Mouse (Mus musculus) layer of hippocampus, adult 9-10 months (tissue): ENCODE results near the gene Il1rl2.

ENCODE experiments used
- DNase-seq: peaks from one replicate; pipeline ENCODE4 v3.0.0; 2022; ENCODE audit warnings: low spot score

Gene Il1rl2

DNA sequence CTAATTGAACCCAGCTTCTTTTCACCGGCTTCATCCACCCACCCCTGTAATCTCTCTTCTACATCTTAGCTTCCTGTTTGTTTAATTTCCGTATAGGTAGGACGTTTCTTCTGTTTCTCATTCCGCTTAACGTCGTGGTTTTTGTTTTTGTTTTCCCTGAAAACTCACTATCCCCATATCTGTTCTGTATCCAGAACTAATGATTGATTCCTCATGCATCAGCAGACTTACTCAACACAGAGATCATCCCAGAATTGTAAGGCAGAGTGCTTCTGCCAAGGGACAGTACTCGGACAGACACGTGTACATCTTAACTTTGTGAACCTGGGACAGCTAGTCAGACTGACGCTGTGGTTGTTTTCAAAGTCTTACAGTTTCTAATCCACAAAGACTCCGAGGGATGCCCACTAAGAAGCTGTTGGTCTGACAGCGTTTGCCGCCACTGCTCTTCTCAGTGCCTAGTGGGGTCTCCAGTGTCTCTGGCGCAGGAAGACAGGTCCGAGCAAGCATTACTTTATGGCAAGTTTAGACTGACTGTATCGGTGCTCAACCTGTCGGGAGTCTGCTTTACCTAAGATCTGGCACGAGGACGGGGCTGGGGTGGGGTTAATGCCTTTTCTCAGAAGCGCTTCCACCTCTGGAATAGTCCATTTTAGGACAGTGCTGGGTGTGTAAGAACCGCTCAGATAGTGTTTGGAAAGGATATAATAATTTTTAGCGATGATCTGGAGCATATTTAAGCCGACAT lies 719 bp downstream of the Il1rl2 start:
- DNase-seq = no peak

DNA sequence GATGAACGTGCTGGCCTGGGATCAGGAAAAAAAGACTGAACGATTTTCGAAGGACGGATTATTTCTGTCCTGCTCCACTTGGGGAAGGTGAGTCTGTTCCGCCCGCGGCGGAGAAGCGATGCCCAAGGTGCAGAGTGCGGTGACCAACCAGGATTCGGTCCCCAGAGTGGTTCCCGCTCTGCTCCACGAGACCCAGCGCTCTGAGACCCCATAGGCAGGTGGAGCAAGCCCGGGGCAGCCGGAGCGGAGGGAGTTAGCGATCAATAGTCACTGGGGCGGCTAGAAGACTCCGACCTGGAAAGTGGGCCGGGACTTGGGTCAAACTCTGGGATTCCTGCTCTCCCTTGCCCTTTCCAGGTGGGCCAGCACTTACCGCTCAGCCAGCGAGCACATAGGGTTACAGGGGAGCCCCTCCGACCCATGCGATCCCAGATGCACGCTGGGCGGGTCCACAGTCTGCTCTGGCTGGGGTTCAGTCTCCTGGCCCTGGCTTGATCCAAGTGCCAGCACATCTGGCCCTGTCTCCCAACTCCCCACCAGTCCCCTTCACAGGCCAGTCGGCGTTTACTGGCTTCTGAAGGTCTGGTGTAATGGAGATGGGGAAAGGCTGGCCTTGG lies 1.4 kb downstream of the Il1rl2 start:
- no peak for DNase-seq

DNA sequence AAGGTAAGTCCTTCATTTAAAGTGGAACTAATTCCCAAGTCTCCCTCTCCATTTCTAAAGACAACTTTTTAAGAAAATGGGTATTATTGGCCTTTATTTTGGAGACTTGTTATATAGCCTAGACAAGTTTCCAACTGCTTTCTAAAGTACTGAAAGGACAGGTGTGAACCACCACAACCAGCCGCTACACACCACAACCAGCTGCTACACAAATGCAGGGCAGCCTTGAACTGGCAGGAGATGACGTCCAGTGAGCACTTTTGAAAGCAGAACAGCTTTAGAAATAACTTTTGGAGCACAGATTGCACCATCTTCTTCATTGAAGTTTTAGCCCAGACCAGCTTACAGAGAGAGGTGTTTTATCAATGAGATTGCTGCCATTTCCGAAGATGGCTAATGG lies 3.2 kb downstream of the Il1rl2 start:
- no peak for DNase-seq

DNA sequence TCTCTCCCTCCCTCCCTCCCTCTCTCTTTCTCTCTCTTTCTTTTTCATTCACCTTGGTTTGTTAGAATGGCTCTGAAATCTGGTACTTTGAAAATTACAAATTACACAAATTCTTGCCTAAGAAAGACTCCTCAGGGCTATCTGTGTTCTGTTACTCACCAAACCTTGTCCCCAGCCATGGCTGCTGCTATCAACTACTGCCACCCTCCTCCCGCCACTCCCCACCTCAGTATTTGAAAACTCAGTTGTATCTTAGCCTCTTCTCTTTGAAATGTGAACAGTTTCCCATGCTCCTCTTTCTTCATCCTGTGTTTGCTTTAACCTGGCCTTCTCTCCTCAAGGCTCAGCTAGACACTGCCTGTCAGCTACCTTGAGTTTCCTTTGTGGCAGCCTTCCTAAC lies 5.1 kb downstream of the Il1rl2 start:
- DNase-seq = no peak

DNA sequence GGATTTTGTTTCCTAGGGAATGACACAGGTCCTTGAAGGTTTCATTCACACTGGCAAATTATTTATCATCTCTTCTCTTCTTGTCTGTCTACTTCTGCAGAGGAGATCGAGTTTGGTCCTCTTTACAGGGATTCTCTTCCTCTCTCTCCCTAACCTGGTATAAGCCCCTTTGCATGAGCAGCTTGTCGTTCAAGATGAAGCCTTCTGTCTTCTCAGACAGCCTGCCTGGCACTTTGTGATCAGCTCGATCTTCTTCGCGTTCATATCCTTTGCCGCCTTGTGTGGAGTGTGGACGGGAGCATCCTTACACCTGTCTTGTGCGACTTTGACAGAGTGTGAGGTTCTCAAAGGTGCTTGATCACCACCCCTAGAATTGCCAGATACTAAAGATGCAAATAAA lies 5.8 kb downstream of the Il1rl2 start:
- DNase-seq = no peak

DNA sequence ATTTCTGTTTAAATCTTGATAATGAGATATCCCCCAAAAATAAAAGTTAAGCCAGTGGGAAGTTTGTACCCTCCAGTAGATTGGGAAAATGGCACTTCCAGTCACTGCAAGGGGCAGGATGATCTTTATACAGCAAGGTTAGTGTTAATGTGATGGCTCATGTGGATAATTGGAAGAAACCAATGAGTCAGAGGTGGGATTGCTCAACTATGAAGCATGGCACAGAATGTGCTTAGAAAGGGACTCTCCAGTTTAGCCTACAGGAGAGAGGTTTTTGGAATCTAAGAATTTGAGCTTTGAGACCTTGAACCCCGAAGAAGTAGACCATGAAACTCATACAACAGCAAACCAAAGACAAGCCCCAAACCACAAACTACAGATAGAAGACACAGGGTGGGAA lies 14.9 kb downstream of the Il1rl2 start:
- no peak for DNase-seq

DNA sequence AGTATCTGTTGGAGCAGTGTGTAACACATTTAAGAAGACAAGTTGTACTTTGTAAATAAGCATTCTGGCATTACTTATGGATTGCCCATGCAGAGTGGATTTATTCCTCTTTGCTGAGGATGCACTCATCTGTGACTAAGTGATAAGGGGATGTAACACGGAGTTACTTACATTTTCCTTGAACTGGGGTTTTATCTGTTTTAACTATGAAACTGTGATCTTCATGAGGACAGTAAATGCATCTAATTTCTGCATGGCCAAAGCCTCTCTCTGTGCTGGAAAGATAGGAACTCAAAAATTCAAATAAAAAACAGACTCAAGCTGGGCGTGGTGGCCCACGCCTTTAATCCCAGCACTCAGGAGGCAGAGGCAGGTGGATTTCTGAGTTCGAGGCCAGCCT lies 15.7 kb downstream of the Il1rl2 start:
- no peak for DNase-seq

DNA sequence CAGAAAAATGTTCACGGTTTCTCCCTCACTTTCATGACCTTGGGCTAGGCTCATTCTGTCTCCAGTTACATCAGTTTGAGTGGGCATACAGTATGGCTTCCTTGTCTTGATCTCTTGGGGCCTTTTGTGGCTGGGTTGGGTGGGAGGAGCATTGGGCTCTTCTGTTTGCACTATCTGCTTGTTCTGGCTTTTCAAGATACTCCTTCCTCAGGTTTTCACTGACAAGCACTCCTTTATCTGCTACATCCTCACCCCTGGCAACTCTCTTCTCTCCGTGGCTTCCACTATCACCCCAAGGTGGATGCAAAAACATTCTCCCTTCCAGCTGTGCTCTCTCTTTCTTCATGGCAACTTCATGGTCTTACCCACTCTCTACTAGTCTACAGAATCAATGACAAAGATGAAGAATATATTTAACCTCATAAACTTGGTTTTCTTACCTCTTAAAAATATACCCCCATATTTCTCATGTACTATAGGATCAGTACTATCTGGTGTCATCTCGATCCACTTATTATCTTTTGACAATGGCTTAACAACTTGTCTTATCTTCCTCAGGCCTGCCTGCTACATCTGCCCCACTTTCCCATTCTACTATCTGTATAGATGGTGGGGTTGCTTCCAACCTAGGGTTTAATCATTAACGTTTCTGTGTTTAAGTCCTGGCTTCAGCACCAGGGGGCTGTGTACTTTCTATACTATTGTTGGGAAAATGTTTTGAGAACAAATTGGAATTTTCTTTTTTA lies 27.9 kb downstream of the Il1rl2 start:
- DNase-seq = no peak

DNA sequence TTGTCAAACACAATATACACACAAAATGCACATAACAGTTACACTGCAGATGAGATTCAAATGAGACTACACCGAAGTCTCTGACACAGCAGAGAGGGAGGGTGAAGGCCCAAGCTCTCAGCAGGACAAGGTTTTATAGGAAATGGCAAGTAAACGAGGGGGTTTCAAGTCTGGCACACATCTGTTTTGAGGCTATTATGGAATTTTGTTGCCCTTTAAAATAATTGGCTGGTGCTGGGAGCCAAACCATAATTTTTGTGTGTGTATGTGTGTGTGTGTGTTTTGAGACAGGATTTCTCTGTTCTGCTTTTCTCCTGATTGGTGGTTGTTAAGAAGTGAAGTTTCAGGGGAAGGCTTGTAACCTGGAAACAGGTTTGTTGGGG lies 28.5 kb downstream of the Il1rl2 start:
- no peak for DNase-seq

DNA sequence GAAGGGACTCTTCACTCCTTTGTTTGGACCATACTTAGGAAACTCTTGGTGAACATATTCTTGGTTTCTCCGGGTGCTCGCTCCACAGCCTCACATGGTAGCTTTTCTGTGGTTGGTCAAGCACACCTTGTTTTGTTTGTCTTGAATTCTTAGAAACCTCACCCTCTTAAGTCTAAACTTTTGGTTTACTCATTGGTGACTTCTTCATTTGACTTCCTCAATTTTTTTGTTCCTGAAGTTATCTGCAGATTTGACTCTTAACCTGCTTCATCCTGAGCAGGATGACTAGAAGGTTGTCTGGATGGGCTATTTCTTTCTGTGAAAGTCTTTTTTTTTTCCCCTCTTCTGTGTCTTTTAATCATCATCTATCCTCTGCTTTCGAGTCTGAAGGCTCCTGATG lies 30.3 kb downstream of the Il1rl2 start:
- no peak for DNase-seq

DNA sequence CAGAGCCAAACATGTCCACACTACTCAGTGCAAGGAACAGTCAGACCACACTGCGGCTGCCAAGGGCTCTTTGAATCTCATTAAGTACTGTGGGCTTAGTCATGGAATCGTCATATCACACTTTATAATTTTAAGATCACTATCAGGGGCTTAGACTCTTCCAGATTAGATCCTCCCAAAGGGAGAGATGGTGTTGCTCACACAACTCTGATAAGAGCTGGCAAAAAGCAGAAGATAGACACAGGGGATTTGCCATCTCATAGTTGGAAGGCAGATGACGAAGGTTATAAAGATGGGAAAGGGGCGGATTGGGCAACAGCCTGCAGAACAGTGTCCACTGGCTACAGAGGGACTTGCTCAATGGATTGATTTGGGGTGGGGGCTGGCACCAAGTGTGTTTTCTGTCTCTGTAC lies 31.0 kb downstream of the Il1rl2 start:
- no peak for DNase-seq

DNA sequence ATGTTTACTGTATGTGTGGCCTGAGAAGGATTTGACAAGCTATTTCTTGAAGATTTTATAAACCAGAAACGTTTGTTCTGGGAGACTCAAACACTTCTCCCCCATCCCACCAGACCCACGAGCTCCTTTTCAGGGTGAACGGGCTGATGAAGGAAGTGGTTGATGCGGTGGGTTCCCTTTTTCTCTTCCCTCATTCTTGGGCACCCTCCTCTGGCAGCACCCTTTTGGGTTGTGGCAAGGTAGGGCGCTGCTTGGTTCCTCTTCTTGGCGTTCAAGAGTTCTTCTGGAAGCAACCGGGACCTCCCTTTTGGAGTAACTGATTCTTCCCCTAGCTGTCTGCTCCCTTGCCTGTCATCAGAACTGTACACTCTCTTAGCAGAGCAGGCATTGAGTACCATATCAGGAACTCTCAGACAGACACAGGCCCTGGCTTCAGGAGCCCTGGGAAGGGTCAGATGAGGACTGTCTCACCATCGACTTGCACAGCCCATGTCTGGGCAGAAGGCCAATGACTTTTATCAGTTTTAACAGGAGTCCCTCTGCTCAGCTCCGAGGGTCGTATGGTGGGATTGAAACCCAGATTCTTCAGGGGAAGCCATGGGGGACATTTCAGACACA lies 31.6 kb downstream of the Il1rl2 start:
- DNase-seq = no peak

DNA sequence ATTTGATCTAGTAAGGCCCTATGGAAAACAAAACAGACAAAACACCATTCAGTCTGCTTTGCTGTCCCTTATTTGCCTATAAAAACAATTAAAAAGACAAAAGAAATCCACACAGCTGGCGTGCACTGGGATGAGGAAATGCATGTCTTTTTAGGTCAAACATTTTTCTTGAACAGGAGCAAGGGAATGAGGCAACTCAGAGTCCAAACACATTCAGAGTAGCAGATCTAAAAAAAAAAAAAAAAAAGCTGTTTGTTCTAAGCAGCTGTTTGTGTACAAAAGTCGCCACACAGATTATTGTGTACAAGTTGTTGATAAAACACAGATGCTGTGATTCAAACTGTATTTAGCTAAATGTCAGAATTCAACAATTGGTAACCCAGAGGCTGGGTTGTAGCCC lies 33.5 kb downstream of the Il1rl2 start:
- DNase-seq = no peak

DNA sequence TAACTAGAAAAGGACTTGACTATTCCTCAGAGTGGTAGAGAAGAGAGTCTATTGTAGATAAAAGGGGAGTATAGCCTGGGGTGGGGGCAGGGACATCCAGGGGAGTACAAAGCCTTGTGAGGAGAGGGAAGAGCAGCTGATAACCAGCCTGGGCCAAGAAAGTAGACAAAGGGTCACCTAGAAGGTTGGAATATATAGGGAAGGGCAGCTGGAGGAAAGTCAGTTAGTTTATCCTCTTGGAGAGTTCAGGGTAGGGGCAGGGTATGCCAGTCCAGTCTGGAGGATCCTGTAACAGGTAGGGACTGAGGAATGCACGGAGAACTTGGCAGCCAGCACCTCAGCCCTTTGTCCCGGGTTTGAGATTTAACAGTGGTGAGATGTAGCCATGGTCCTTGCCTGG lies 33.9 kb downstream of the Il1rl2 start:
- DNase-seq = no peak

DNA sequence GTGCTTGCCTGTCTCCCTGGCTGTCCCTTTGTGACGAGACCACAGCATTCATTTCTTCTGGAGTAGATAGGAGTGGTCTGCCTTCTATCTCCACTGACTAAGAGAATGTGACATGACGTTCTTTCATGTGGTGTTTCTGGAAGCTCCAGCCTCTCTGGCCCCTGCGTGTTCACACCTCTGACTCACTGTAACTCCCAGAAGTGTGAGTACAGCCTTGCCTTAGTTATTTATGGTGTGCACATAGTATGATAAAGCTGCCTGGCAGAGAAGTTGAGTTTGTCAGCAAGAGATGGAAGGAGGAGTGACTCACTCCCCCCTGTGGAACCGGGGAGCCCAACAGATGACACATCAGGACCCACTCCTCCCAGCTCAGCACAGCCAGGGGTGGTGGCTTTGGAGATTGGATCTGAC lies 34.4 kb downstream of the Il1rl2 start:
- no peak for DNase-seq

DNA sequence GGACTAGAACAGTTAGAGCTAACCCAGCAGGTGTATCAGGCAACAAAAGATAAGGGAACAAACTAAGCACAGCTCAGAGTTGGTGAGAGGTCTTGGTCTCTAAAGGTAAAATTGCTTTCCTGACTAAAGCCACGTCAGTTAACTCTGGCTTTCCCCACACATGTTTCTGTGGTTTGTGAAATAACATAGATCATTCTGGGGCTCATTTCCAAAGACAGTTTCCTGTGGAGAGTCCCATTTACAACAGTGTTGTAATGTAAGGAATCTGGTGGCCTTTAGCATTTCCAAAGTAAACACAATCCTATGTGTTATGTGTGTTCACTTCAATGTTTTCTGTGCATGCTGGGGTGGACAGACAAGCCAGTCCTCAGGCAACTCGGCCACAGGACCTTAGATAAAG lies 35.3 kb downstream of the Il1rl2 start:
- DNase-seq = no peak

DNA sequence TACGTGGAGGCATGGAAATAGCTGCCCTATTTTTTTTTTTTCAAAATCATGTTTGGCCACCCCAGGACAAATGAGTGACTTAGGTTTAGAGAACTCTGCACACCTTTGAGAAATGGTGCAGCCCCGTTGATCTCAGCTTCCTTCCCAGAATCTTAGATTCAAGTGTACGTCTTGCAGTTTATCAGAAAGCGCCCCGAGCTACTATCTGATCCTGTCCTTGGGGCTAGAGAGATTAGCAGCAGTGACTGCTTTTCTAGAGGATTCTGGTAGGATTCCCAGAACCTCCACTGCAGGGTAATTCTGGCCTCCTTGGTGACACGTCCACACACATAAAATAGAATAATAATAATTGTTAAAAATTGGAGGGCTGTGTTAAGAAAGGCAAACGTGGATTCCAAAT lies 36.6 kb downstream of the Il1rl2 start:
- no peak for DNase-seq

DNA sequence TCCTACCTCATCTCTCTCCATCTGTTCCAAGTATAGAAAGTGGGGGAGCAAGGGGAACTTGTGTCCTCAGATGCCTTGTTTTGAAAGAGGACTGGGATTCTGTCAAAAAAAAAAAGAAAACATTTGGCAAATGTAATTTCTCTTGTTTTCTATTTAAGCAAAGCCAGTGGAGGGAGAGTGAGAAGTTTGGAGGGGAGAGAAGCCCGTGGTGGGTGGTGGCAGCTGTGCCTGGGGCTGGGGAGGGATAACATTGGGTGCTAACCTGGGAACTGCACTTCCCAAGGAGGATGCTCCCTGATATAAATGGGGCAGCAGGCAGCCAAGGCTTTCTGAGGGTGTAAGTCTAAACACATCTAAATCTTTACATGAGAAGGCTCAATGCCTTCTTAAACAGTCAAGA lies 37.2 kb downstream of the Il1rl2 start:
- no peak for DNase-seq

DNA sequence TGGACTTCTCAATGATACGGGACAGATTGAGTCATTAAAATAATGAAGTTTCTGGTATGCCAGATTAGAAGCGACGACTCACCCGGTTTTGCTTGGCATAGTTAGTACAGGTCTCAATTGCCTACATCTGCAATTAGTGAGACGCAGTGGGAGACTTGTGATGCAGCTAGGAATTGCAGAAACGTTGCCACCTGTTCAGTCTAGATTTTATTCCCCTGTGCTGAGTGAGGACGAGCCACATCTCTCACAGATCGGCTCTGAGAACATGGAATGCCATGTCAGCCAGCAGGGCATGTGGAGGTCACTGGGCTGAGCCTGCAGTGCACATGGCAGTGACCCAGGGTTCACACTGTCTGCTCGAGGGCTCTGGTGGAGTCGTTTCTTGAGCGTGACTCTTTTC lies 38.4 kb downstream of the Il1rl2 start:
- DNase-seq = no peak

DNA sequence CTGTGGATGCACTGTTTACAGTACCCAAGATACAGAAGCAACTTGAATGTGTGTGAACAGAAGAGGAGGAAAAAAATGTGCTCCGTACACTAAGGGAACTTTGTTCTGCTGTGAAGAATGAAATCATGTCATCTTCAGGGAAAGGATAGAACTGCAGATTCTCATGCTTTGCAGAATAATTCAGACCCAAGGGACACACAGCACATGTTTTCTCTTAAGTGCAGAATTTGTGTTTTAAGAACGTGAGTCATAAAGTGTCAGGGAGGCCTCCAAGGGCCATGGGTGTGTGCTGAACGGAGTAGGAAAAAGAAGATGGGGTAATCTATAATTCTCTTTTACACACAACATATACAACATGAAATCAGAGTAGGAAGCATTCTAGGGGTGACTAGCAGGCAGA lies 48.5 kb downstream of the Il1rl2 start:
- no peak for DNase-seq

DNA sequence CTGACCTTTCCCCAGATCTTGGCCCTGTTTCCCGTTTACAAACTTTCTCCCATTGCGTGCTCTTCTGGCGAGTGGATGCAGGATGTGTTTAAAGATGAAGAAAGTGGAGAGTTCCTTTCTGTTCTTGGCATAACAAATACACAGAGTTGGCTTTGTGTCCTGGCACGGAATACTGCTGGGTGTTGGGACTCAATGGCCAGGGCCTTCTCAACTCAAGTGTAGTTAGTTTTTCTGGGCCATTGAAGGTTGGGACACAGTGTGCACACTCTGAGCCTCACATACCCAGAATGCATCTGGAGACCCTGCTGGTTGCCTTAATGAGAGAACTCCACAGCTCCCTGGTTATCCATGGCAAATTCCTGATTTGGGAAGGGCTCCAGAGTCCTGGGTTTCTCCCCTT lies 50.7 kb downstream of the Il1rl2 start:
- DNase-seq = no peak

DNA sequence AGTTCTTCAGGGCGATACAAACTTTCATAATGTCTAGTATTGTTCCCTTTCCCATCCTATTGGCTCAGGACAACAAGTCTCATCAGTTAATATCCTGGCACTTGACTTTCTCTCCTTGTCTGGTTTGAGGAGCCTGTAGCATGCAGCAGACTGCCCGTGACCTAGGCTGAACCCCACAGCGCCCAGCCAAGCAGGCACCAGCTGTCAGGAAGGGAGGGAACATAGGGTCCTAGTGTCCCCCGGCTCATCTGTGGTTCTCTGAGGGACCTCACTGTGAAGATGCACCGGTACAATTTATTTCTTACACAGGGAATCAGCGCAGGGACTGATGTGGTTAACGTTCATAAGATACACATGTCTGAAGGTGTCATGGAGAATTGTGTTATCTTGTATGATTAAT lies 52.3 kb downstream of the Il1rl2 start:
- no peak for DNase-seq

DNA sequence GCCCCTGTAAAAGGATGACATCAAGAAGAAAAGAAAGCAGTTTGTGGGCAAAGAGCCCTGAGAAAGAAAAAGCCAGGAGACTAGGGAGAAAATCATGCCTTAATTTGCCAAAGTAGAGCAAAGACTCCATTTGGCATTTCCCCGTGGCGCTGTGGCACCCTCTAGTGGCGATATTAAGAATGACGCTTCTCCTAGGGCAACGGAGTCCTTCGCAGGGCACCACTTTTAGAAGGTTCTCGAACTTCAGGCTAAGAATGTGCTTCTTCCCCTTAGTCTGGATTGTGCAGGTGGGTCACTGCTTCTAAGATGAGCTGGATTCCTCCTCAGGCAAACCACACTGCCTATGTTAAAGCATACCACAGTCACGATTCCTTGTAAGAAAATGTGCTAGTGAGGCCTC lies 54.4 kb downstream of the Il1rl2 start:
- DNase-seq = no peak
